Mouse (Mus musculus) CH12.LX (cell line): ENCODE results near the gene Ccser1. TPM values are rescaled to one million over a fixed set of nuclear protein-coding genes. Genes with fewer than 3 reads are reported as not detected.

ENCODE experiments used
- DNase-seq: peaks from one replicate; pipeline ENCODE4 v3.0.0-alpha.2; 2013; ENCODE audit errors: extremely low read depth
- H3K27ac ChIP-seq: 2 replicates; pipeline ENCODE4 v1.5.1; 2012; ENCODE audit warnings: low read depth, mild to moderate bottlenecking, control low read depth, moderate library complexity; ENCODE audit not compliant: insufficient read depth
- H3K27me3 ChIP-seq: replicated peaks from 2 replicates; pipeline ENCODE3; 2012; ENCODE audit warnings: inconsistent platforms
- H3K36me3 ChIP-seq, 2 experiments: replicated peaks in 1 of 2; 2 replicates each; pipeline versions ENCODE3 to v1.6.1; 2012; ENCODE audit warnings: inconsistent platforms in 1 of 2, low read length in 1 of 2, mild to moderate bottlenecking in 1 of 2, mixed read lengths in 1 of 2, moderate library complexity in 1 of 2; ENCODE audit not compliant: control insufficient read depth in 1 of 2, insufficient read depth in 1 of 2
- H3K4me1 ChIP-seq, 2 experiments: 2 replicates each; pipeline ENCODE4 v1.6.1; 2012; ENCODE audit warnings: inconsistent platforms in 1 of 2, moderate library complexity in 1 of 2; ENCODE audit not compliant: insufficient read depth in 2 of 2, control insufficient read depth in 1 of 2
- H3K4me2 ChIP-seq: 2 replicates; pipeline ENCODE4 v1.6.1; 2012; ENCODE audit warnings: low read depth, mild to moderate bottlenecking, control low read depth; ENCODE audit not compliant: poor library complexity, insufficient read depth, severe bottlenecking
- H3K4me3 ChIP-seq, 3 experiments: fragments of 150-350 bp in 1 of 3; sonication (generic) in 1 of 3; replicated peaks in 1 of 3; 2 replicates each; pipeline versions ENCODE3 to v1.5.1; 2011 to 2012; ENCODE audit warnings: low read depth in 2 of 3, low read length in 2 of 3, mild to moderate bottlenecking in 2 of 3, moderate library complexity in 2 of 3, control low read depth in 1 of 3, improper control_type of control experiment in 1 of 3, inconsistent platforms in 1 of 3, mixed read lengths in 1 of 3; ENCODE audit not compliant: poor library complexity in 1 of 3
- H3K79me2 ChIP-seq: replicated peaks from 2 replicates; pipeline ENCODE4 v1.6.1; 2012; ENCODE audit warnings: mild to moderate bottlenecking, moderate library complexity; ENCODE audit not compliant: control insufficient read depth, poor library complexity, insufficient read depth, severe bottlenecking; ENCODE audit errors: extremely low read depth
- H3K9ac ChIP-seq: 2 replicates; pipeline ENCODE4 v1.6.1; 2012; ENCODE audit warnings: low read depth, mild to moderate bottlenecking, control low read depth, moderate library complexity; ENCODE audit not compliant: insufficient read depth
- H3K9me3 ChIP-seq: replicated peaks from 2 replicates; pipeline ENCODE3; 2012; ENCODE audit warnings: low read length, inconsistent platforms, mixed read lengths
- CTCF ChIP-seq, 2 experiments: IDR thresholded peaks in 1 of 2; conservative IDR thresholded peaks in 1 of 2; 2 replicates each; pipeline ENCODE4 v1.5.1; 2011 to 2012; ENCODE audit warnings: low read depth in 2 of 2, low read length in 2 of 2, improper control_type of control experiment in 1 of 2, inconsistent platforms in 1 of 2, mild to moderate bottlenecking in 1 of 2, moderate library complexity in 1 of 2
- ELF1 ChIP-seq: IDR thresholded peaks from 2 replicates; pipeline ENCODE4 v1.6.1; 2014; ENCODE audit warnings: low read depth, mild to moderate bottlenecking, inconsistent platforms, low read length, improper control_type of control experiment
- EP300 ChIP-seq: IDR thresholded peaks from 2 replicates; pipeline ENCODE4 v1.6.1; 2011; ENCODE audit warnings: low read length, improper control_type of control experiment
- ETS1 ChIP-seq: conservative IDR thresholded peaks from 2 replicates; pipeline ENCODE4 v1.6.1; 2012; ENCODE audit warnings: low read depth, mild to moderate bottlenecking, inconsistent platforms, low read length, improper control_type of control experiment, moderate library complexity
- HCFC1 ChIP-seq: IDR thresholded peaks from 2 replicates; pipeline ENCODE4 v1.6.1; 2012; ENCODE audit warnings: low read depth, mild to moderate bottlenecking, inconsistent platforms, low read length, improper control_type of control experiment
- JUN ChIP-seq: IDR thresholded peaks from 2 replicates; pipeline ENCODE4 v1.6.1; 2011; ENCODE audit warnings: low read depth, mild to moderate bottlenecking, low read length, improper control_type of control experiment, moderate library complexity; ENCODE audit not compliant: insufficient read depth
- KAT2A ChIP-seq: IDR thresholded peaks from 2 replicates; pipeline ENCODE4 v1.6.1; 2012; ENCODE audit warnings: low read length, improper control_type of control experiment, inconsistent platforms; ENCODE audit not compliant: insufficient replicate concordance
- MAFK ChIP-seq: IDR thresholded peaks from 2 replicates; pipeline ENCODE4 v1.6.1; 2011; ENCODE audit warnings: low read length, improper control_type of control experiment; ENCODE audit not compliant: insufficient replicate concordance
- MAZ ChIP-seq: IDR thresholded peaks from 2 replicates; pipeline ENCODE4 v1.6.1; 2012; ENCODE audit warnings: low read depth, mild to moderate bottlenecking, inconsistent platforms, low read length, improper control_type of control experiment, moderate library complexity
- MEF2A ChIP-seq: IDR thresholded peaks from 2 replicates; pipeline ENCODE4 v1.6.1; 2014; ENCODE audit warnings: low read depth, mild to moderate bottlenecking, inconsistent platforms, low read length, improper control_type of control experiment, borderline replicate concordance
- MXI1 ChIP-seq: IDR thresholded peaks from 2 replicates; pipeline ENCODE4 v1.6.1; 2011; ENCODE audit warnings: mild to moderate bottlenecking, low read depth, low read length, improper control_type of control experiment
- MYC ChIP-seq: IDR thresholded peaks from 2 replicates; pipeline ENCODE4 v1.6.1; 2011; ENCODE audit warnings: low read depth, mild to moderate bottlenecking, improper control_type of control experiment, low read length
- NELFE ChIP-seq: IDR thresholded peaks from 2 replicates; pipeline ENCODE4 v1.6.1; 2011; ENCODE audit warnings: low read depth, low read length, improper control_type of control experiment
- PAX5 ChIP-seq: IDR thresholded peaks from 2 replicates; pipeline ENCODE4 v1.6.1; 2012; ENCODE audit warnings: low read length, inconsistent platforms, mixed read lengths
- POLR2A ChIP-seq: IDR thresholded peaks from 2 replicates; pipeline ENCODE4 v1.6.1; 2011; ENCODE audit warnings: low read depth, mild to moderate bottlenecking, improper control_type of control experiment, low read length
- POLR2AphosphoS2 ChIP-seq: IDR thresholded peaks from 2 replicates; pipeline ENCODE4 v1.6.1; 2011; ENCODE audit warnings: low read depth, low read length, improper control_type of control experiment
- RAD21 ChIP-seq: IDR thresholded peaks from 2 replicates; pipeline ENCODE4 v1.6.1; 2011; ENCODE audit warnings: low read depth, mild to moderate bottlenecking, low read length, improper control_type of control experiment, moderate library complexity
- RCOR1 ChIP-seq: conservative IDR thresholded peaks from 2 replicates; pipeline ENCODE4 v1.6.1; 2012; ENCODE audit warnings: low read depth, mild to moderate bottlenecking, inconsistent platforms, low read length, improper control_type of control experiment
- SIN3A ChIP-seq: IDR thresholded peaks from 2 replicates; pipeline ENCODE4 v1.6.1; 2012; ENCODE audit warnings: low read length, improper control_type of control experiment, inconsistent platforms
- UBTF ChIP-seq: IDR thresholded peaks from 2 replicates; pipeline ENCODE4 v1.6.1; 2012; ENCODE audit warnings: low read depth, mild to moderate bottlenecking, inconsistent platforms, low read length, improper control_type of control experiment, moderate library complexity
- USF2 ChIP-seq: conservative IDR thresholded peaks from 2 replicates; pipeline ENCODE4 v1.6.1; 2011; ENCODE audit warnings: low read depth, low read length, improper control_type of control experiment
- ZMIZ1 ChIP-seq: IDR thresholded peaks from 2 replicates; pipeline ENCODE4 v1.6.1; 2012; ENCODE audit warnings: low read depth, mild to moderate bottlenecking, inconsistent platforms, low read length, improper control_type of control experiment
- ZNF384 ChIP-seq: IDR thresholded peaks from 2 replicates; pipeline ENCODE4 v1.6.1; 2012; ENCODE audit warnings: low read depth, low read length, improper control_type of control experiment, inconsistent platforms
- dilution Hi-C: fragments of 300-500 bp; cut with MboI; formaldehyde crosslinking; loops from 2 replicates; pipeline ENCODE4 v1.14.3; 2020; ENCODE audit warnings: low sequenced_read_pairs; ENCODE audit not compliant: extremely low pct_unique_long_range_greater_than_20kb, extremely low pct_ligation_motif_present
- in situ Hi-C: fragments of 300-500 bp; cut with MboI; formaldehyde crosslinking; loops from 3 replicates; pipeline ENCODE4 v1.14.3; 2019; ENCODE audit warnings: low sequenced_read_pairs, low pct_ligation_motif_present, low pct_unique_long_range_greater_than_20kb, mixed read lengths
- polyA plus RNA-seq: library from polyadenylated mRNA; unstranded; fragments of >175 nt; gene quantifications from 2 replicates; pipeline ENCODE4 v1.2.1, GENCODE M21; 2012; ENCODE audit warnings: low read depth; ENCODE audit not compliant: insufficient read length
- total RNA-seq, 2 experiments: library from RNA; depleted of rRNA; stranded (reverse); fragments of 300-350 nt in 1 of 2; fragments of >200 nt in 1 of 2; gene quantifications; 2 replicates each; pipeline ENCODE4 v1.2.3; 2012 to 2014

Ccser1 gene
- total and polyA plus RNA-seq, 3 experiments: not detected

GRCm38 (mm10) chr6:61262448-61262847, 82.3 kb downstream of the Ccser1 start:
- dilution Hi-C loops: no loop called here
- no peaks in the 10 kb centered on the region for H3K79me2 ChIP-seq
- H3K4me2 ChIP-seq: no peak overlapping the region
- peaks cover 40% of the 10 kb centered on the region for H3K9me3 ChIP-seq
- no peaks in the 10 kb centered on the region for H3K36me3 ChIP-seq
- H3K9ac ChIP-seq: no peak overlapping the region
- H3K27me3 ChIP-seq: no peaks in the 10 kb centered on the region
- no peak overlapping the region for H3K27ac ChIP-seq
- H3K4me3 ChIP-seq: no peak overlapping the region
- H3K4me1 ChIP-seq: no peaks in the 10 kb centered on the region
- in situ Hi-C loops: no loop called here
- TF ChIP-seq MAFK: no peak
- TF ChIP-seq PAX5: no peak
- TF ChIP-seq MXI1: no peak
- no peak for TF ChIP-seq HCFC1
- no peak for TF ChIP-seq MAZ
- no peak for TF ChIP-seq ZMIZ1
- no peak for TF ChIP-seq NELFE
- no peak for TF ChIP-seq EP300
- no peak for TF ChIP-seq POLR2A
- TF ChIP-seq, all 38 proteins: peak for 0
- no peak for DNase-seq

- H3K4me3 ChIP-seq: no peak overlapping the region
- no peaks in the 10 kb centered on the region for H3K79me2 ChIP-seq
- H3K4me1 ChIP-seq: no peaks in the 10 kb centered on the region
- no peak overlapping the region for H3K9ac ChIP-seq
- no peak for TF ChIP-seq ZNF384
- TF ChIP-seq HCFC1: no peak
- no peak for TF ChIP-seq CTCF (conservative IDR thresholded peaks at IDR 0.05 in 1 of 2, IDR thresholded peaks at IDR 0.05 in 1 of 2; ENCODE audit: low read depth in 2 of 2, low read length in 2 of 2)
- TF ChIP-seq RAD21: no peak
- TF ChIP-seq MAFK: no peak
- in situ Hi-C loops: no loop called here
- no peak overlapping the region for H3K4me2 ChIP-seq
- no peak for DNase-seq
- peaks cover 45% of the 10 kb centered on the region for H3K9me3 ChIP-seq
- no peaks in the 10 kb centered on the region for H3K36me3 ChIP-seq
- H3K27me3 ChIP-seq: no peaks in the 10 kb centered on the region
- no peak overlapping the region for H3K27ac ChIP-seq
- dilution Hi-C loops: no loop called here
Measured at GRCm38 (mm10) chr6:61263291-61263690, 83.2 kb downstream of the Ccser1 start.

- in situ Hi-C loops: no loop called here
- dilution Hi-C loops: no loop called here
- no peaks in the 10 kb centered on the region for H3K4me1 ChIP-seq
- no peak overlapping the region for H3K4me2 ChIP-seq
- H3K79me2 ChIP-seq: no peaks in the 10 kb centered on the region
- no peak for DNase-seq
- H3K9ac ChIP-seq: no peak overlapping the region
- H3K27me3 ChIP-seq: no peaks in the 10 kb centered on the region
- H3K36me3 ChIP-seq: no peaks in the 10 kb centered on the region
- H3K9me3 ChIP-seq: peaks cover 44% of the 10 kb centered on the region
- H3K4me3 ChIP-seq: no peak overlapping the region
- no peak for TF ChIP-seq KAT2A
- no peak for TF ChIP-seq MYC
- no peak for TF ChIP-seq UBTF
- TF ChIP-seq RCOR1: no peak
- TF ChIP-seq SIN3A: no peak
- no peak for TF ChIP-seq ETS1
- no peak for TF ChIP-seq JUN
- TF ChIP-seq MXI1: no peak
- no peak for TF ChIP-seq POLR2AphosphoS2
- no peak for TF ChIP-seq MEF2A
- TF ChIP-seq ELF1: no peak
- TF ChIP-seq POLR2A: no peak
- no peak for TF ChIP-seq USF2
- no peak for TF ChIP-seq ZNF384
- TF ChIP-seq, all 38 proteins: peak for 0
- H3K27ac ChIP-seq: no peak overlapping the region
Measured at GRCm38 (mm10) chr6:61271033-61271432, 90.9 kb downstream of the Ccser1 start.
